Comparison of ENCODE assay signal across 8 mouse cellular contexts in genomic region chr11:120824787-120825288, GRCm38 (mm10). TPM values are rescaled to one million over a fixed set of nuclear protein-coding genes. Genes with fewer than 3 reads are reported as not detected.
A peak's percentile ranks its signal among the peaks of the same experiment; 100 is the strongest.
DNase-seq lines count a peak whose midpoint lies in the region; ATAC-seq and TF ChIP-seq lines count a peak whose summit lies in the region.

No protein-coding gene starts in this region.

- H3K4me2 ChIP-seq in myocyte (ENCODE audit: low read depth): peak overlapping the region; percentile 89

- 3% methylated on average over 21 of the region's 21 CpGs for WGBS in liver, adult 2 months
- WGBS in embryonic facial prominence, embryonic 10.5 days: under 1% methylated on average over 21 of the region's 21 CpGs

- intact Hi-C loops in gastrocnemius, postnatal 36 days (cut with DNase I): no loop called here

- peak overlapping the region; percentile 27 for H3ac ChIP-seq in myocyte (ENCODE audit: control insufficient read depth, insufficient read length)

- TF ChIP-seq CTCF in liver, adult 2 months (IDR thresholded peaks at IDR 0.05; ENCODE audit: low read depth, low read length): no peak

- H3K9ac ChIP-seq in liver, adult 2 months (ENCODE audit: low read depth, low read length): peak overlapping the region; percentile 73

- H3K4me1 ChIP-seq in liver, adult 2 months (ENCODE audit: control insufficient read depth, insufficient read depth, low read length): peaks cover 32% of the 10 kb centered on the region
- peaks cover 72% of the 10 kb centered on the region for H3K4me1 ChIP-seq in embryonic facial prominence, embryonic 10.5 days

- peak; percentile 5 for ATAC-seq in inflammation-experienced regulatory T-cells, adult 6 months

- peaks cover 8% of the 10 kb centered on the region for H3K36me3 ChIP-seq in liver, adult 2 months (ENCODE audit: control insufficient read depth, insufficient read depth, low read length)
- H3K36me3 ChIP-seq in embryonic facial prominence, embryonic 10.5 days (replicated peaks): peaks cover 38% of the 10 kb centered on the region
- H3K36me3 ChIP-seq in myocyte (ENCODE audit: control insufficient read depth, insufficient read depth): no peaks in the 10 kb centered on the region

- H3K79me2 ChIP-seq in liver, adult 2 months (ENCODE audit: control insufficient read depth, insufficient read depth, low read length): peaks cover 19% of the 10 kb centered on the region
- peaks cover 38% of the 10 kb centered on the region for H3K79me2 ChIP-seq in myocyte (ENCODE audit: control insufficient read depth, insufficient read depth)

- no peak for TF ChIP-seq POLR2A in liver, adult 2 months (IDR thresholded peaks at IDR 0.05; ENCODE audit: extremely low read depth, insufficient read depth, low read length)
- TF ChIP-seq POLR2A in myocyte (IDR thresholded peaks at IDR 0.05; ENCODE audit: insufficient read length, low read depth): no peak

- no peaks in the 10 kb centered on the region for H3K27me3 ChIP-seq in liver, adult 2 months (ENCODE audit: control insufficient read depth, insufficient read depth, low read length)
- H3K27me3 ChIP-seq in embryonic facial prominence, embryonic 10.5 days (replicated peaks; ENCODE audit: low read depth, poor library complexity, severe bottlenecking): no peaks in the 10 kb centered on the region
- H3K27me3 ChIP-seq in myocyte (ENCODE audit: control insufficient read depth, insufficient read depth, insufficient read length): no peaks in the 10 kb centered on the region

- peak overlapping the region; percentile 68 for H3K4me3 ChIP-seq in liver, adult 2 months (ENCODE audit: insufficient read depth, low read depth, low read length)
- peak overlapping the region; percentile 91 for H3K4me3 ChIP-seq in embryonic facial prominence, embryonic 10.5 days
- peak overlapping the region; percentile 60 for H3K4me3 ChIP-seq in myocyte

- peak overlapping the region; percentile 73 for H3K27ac ChIP-seq in liver, adult 2 months (replicated peaks; ENCODE audit: insufficient read depth, low read depth, low read length)
- peak overlapping the region; percentile 99 for H3K27ac ChIP-seq in embryonic facial prominence, embryonic 10.5 days (replicated peaks)

- DNase-seq in liver, adult 2 months (ENCODE audit: extremely low read depth, low read depth, low spot score): no peak
- no peak for DNase-seq in liver
- DNase-seq in embryonic facial prominence, embryonic 10.5 days (ENCODE audit: low spot score): no peak
- DNase-seq in gastrocnemius, postnatal 10 days: no peak
- DNase-seq in kidney, postnatal 10 days: no peak
- DNase-seq in gastrocnemius, postnatal 36 days: no peak

- no peaks in the 10 kb centered on the region for H3K9me3 ChIP-seq in embryonic facial prominence, embryonic 10.5 days

TF ChIP-seq in myocyte, 11 proteins besides CTCF, POLR2A, EP300 and RAD21:
- TF ChIP-seq MYOG (IDR thresholded peaks at IDR 0.05; ENCODE audit: control insufficient read depth in 1 of 3, insufficient read depth in 1 of 3, insufficient read length in 2 of 3, low read depth in 2 of 3) (no peak), MAX (IDR thresholded peaks at IDR 0.05; ENCODE audit: low read depth) (no peak), POLR2AphosphoS2 (IDR thresholded peaks at IDR 0.05; ENCODE audit: insufficient read length, low read depth) (no peak), REST (IDR thresholded peaks at IDR 0.05; ENCODE audit: insufficient read depth, insufficient read length) (no peak), TCF12 (IDR thresholded peaks at IDR 0.05; ENCODE audit: insufficient read depth, poor library complexity, severe bottlenecking) (no peak), TCF3 (IDR thresholded peaks at IDR 0.05; ENCODE audit: insufficient read length, low read depth) (no peak), SRF (IDR thresholded peaks at IDR 0.05; ENCODE audit: control insufficient read depth, insufficient read length, low read depth) (no peak), USF1 (IDR thresholded peaks at IDR 0.05; ENCODE audit: low read depth) (no peak), E2F4 (IDR thresholded peaks at IDR 0.05; ENCODE audit: insufficient read depth) (no peak)
TF ChIP-seq in myocyte: peak in this region for 0.

RNA-seq across cellular contexts. Expression of gene Fasn, which starts 0.5 kb away (rescaled TPM):
- total RNA-seq in liver, adult 2 months (2014; rRNA removed): 198 and 203 TPM in 2 replicates
- polyA plus RNA-seq in liver, adult 2 months (2012; rRNA removed): 639 and 935 TPM in 2 replicates
- polyA plus RNA-seq in embryonic facial prominence, embryonic 10.5 days (2016; fragmentation: Nextera tagmentation; extraction: Ambion mirVana): 121 and 132 TPM in 2 replicates
- 10 to 100 TPM; 22.7 to 31.3 (median 29.4) TPM for polyA plus RNA-seq in inflammation-experienced regulatory T-cells, adult 6 months (2017; shearing (Covaris generic))
- polyA plus RNA-seq in myocyte (2012; fragmentation: generic; extraction: Trizol): 226 TPM
- total RNA-seq in gastrocnemius, postnatal 10 days (2021): 10 to 100 TPM; 21.8 to 26.4 TPM
- total RNA-seq in gastrocnemius, postnatal 36 days (2021): 10 to 100 TPM; 12.5 to 20.0 TPM

RNA-seq across cellular contexts. Expression of gene Dus1l, which starts 28.6 kb away (rescaled TPM):
- total RNA-seq in liver, adult 2 months (2014; rRNA removed): 52.1 and 52.4 TPM in 2 replicates
- polyA plus RNA-seq in liver, adult 2 months (2012; rRNA removed): 69.7 and 70.6 TPM in 2 replicates
- polyA plus RNA-seq in embryonic facial prominence, embryonic 10.5 days (2016; fragmentation: Nextera tagmentation; extraction: Ambion mirVana): 96.6 and 101 TPM in 2 replicates
- polyA plus RNA-seq in inflammation-experienced regulatory T-cells, adult 6 months (2017; shearing (Covaris generic)): 10 to 100 TPM; 30.4 to 34.4 (median 34.3) TPM
- 58.3 TPM for polyA plus RNA-seq in myocyte (2012; fragmentation: generic; extraction: Trizol)
- total RNA-seq in gastrocnemius, postnatal 10 days (2021): 10 to 100 TPM; 29.9 to 34.0 TPM
- total RNA-seq in gastrocnemius, postnatal 36 days (2021): 10 to 100 TPM; 31.3 to 32.9 TPM

RNA-seq across cellular contexts. Expression of gene Gps1, which starts 40.8 kb away (rescaled TPM):
- 81.9 and 89.7 TPM in 2 replicates for total RNA-seq in liver, adult 2 months (2014; rRNA removed)
- 97.9 and 99.5 TPM in 2 replicates for polyA plus RNA-seq in liver, adult 2 months (2012; rRNA removed)
- 265 and 272 TPM in 2 replicates for polyA plus RNA-seq in embryonic facial prominence, embryonic 10.5 days (2016; fragmentation: Nextera tagmentation; extraction: Ambion mirVana)
- polyA plus RNA-seq in inflammation-experienced regulatory T-cells, adult 6 months (2017; shearing (Covaris generic)): 100 to 1,000 TPM; 121 to 154 (median 127) TPM
- polyA plus RNA-seq in myocyte (2012; fragmentation: generic; extraction: Trizol): 179 TPM
- total RNA-seq in gastrocnemius, postnatal 10 days (2021): 10 to 100 TPM; 57.3 to 61.5 TPM
- 10 to 100 TPM; 52.6 to 52.7 TPM for total RNA-seq in gastrocnemius, postnatal 36 days (2021)

RNA-seq across cellular contexts. Expression of gene Rfng, which starts 40.8 kb away (rescaled TPM):
- 3.1 and 5.7 TPM in 2 replicates for total RNA-seq in liver, adult 2 months (2014; rRNA removed)
- 25.1 and 28.3 TPM in 2 replicates for polyA plus RNA-seq in liver, adult 2 months (2012; rRNA removed)
- 40.0 and 42.1 TPM in 2 replicates for polyA plus RNA-seq in embryonic facial prominence, embryonic 10.5 days (2016; fragmentation: Nextera tagmentation; extraction: Ambion mirVana)
- 1 to 10 TPM; 3.5 to 4.4 (median 3.7) TPM for polyA plus RNA-seq in inflammation-experienced regulatory T-cells, adult 6 months (2017; shearing (Covaris generic))
- polyA plus RNA-seq in myocyte (2012; fragmentation: generic; extraction: Trizol): 19.7 TPM
- 1 to 10 TPM; 6.3 to 7.7 TPM for total RNA-seq in gastrocnemius, postnatal 10 days (2021)
- 1 to 10 TPM; 9.9 to 10.0 TPM for total RNA-seq in gastrocnemius, postnatal 36 days (2021)
